Mouse (Mus musculus): Measurements from ENCODE around the gene Fam107b. TPM values are rescaled to one million over a fixed set of nuclear protein-coding genes. Genes with fewer than 3 reads are reported as not detected.

The Fam107b gene
- polyA plus RNA-seq, 1 experiment from 2014 or later = 43.9 TPM

GRCm38 (mm10) chr2:3621568-3621967 lies 51.3 kb downstream of the Fam107b start:
- Histone ChIP-seq H3K4me2 (replicated peaks) (no peak overlapping the region), H3K9me3 (no peaks in the 10 kb centered on the region), H3K36me3 (no peaks in the 10 kb centered on the region), H3K4me3 (no peak overlapping the region), H3K27ac (no peak overlapping the region), H3K4me1 (0 out of 2 replicates have a peak, but pooled peaks cover 7% of the 10 kb centered on the region), H3K9ac (no peak overlapping the region), H3K27me3 (no peaks in the 10 kb centered on the region)
- 84% methylated on average over 6 of the region's 6 CpGs for WGBS
- ATAC-seq (ENCODE audit: insufficient number of reproducible peaks, insufficient read depth, low FRiP score, low TSS enrichment) = no peak

GRCm38 (mm10) chr2:3622158-3622557 lies 51.9 kb downstream of the Fam107b start:
- Histone ChIP-seq H3K9ac (no peak overlapping the region), H3K4me1 (0 out of 2 replicates have a peak, but pooled peaks cover 7% of the 10 kb centered on the region), H3K4me2 (replicated peaks) (no peak overlapping the region), H3K36me3 (no peaks in the 10 kb centered on the region), H3K4me3 (no peak overlapping the region), H3K27ac (no peak overlapping the region), H3K27me3 (no peaks in the 10 kb centered on the region), H3K9me3 (no peaks in the 10 kb centered on the region)
- no peak for ATAC-seq (ENCODE audit: insufficient number of reproducible peaks, insufficient read depth, low FRiP score, low TSS enrichment)
- 92% methylated on average over 2 of the region's 2 CpGs for WGBS

GRCm38 (mm10) chr2:3623207-3623980 lies 53.1 kb downstream of the Fam107b start:
- no peak for ATAC-seq (ENCODE audit: insufficient number of reproducible peaks, insufficient read depth, low FRiP score, low TSS enrichment)
- Histone ChIP-seq H3K27ac (no peak overlapping the region), H3K9me3 (no peaks in the 10 kb centered on the region), H3K4me3 (no peak overlapping the region), H3K4me2 (replicated peaks) (no peak overlapping the region), H3K36me3 (no peaks in the 10 kb centered on the region), H3K9ac (no peak overlapping the region), H3K4me1 (no peaks in the 10 kb centered on the region), H3K27me3 (no peaks in the 10 kb centered on the region)
- 91% methylated on average over 7 of the region's 7 CpGs for WGBS

DNA sequence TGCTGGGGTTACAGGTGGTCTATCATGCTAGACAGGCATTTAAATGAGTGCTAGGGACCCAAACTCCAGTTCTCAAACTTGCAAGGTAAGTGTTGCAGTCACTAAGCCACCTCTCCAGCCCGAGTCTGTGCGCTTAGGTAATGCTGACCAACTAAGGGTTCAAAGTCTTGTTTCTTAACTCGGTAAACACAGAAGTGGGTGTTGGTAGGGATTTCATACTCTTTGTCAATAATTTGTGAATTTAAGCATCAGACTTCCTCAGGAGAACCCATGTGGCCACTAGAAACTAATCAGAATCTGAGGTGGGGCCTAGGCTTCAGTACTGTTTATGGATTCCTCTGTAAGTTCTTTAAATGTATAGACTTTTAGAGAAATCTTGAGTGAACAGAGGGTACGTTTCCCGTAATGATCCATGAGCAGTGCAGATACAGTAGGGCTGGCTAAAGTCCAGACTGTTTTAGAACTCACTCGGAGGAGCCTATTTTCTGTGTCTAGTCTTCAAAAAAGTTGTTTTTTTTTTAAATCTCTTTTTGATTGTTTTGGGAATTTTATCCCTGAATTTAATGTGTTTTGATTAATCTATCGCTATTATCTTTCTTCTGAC lies 53.8 kb downstream of the Fam107b start:
- Histone ChIP-seq H3K4me3 (no peak overlapping the region), H3K36me3 (no peaks in the 10 kb centered on the region), H3K9me3 (no peaks in the 10 kb centered on the region), H3K4me1 (no peaks in the 10 kb centered on the region), H3K27me3 (no peaks in the 10 kb centered on the region), H3K9ac (no peak overlapping the region), H3K27ac (no peak overlapping the region), H3K4me2 (replicated peaks) (no peak overlapping the region)
- no peak for ATAC-seq (ENCODE audit: insufficient number of reproducible peaks, insufficient read depth, low FRiP score, low TSS enrichment)
- WGBS = 93% methylated on average over 7 of the region's 7 CpGs

GRCm38 (mm10) chr2:3629096-3629495 lies 58.8 kb downstream of the Fam107b start:
- 0 out of 2 replicates have a peak, but pooled peaks cover 4% of the 10 kb centered on the region for H3K9me3 ChIP-seq
- no peaks in the 10 kb centered on the region for H3K36me3 ChIP-seq
- 85% methylated on average over 6 of the region's 6 CpGs for WGBS
- no peak overlapping the region for H3K27ac ChIP-seq
- H3K27me3 ChIP-seq = no peaks in the 10 kb centered on the region
- no peak overlapping the region for H3K9ac ChIP-seq
- no peak overlapping the region for H3K4me2 ChIP-seq (replicated peaks)
- no peak overlapping the region for H3K4me3 ChIP-seq
- H3K4me1 ChIP-seq = no peaks in the 10 kb centered on the region
- no peak for ATAC-seq (ENCODE audit: insufficient number of reproducible peaks, insufficient read depth, low FRiP score, low TSS enrichment)

- no peak for ATAC-seq (ENCODE audit: insufficient number of reproducible peaks, insufficient read depth, low FRiP score, low TSS enrichment)
- no peaks in the 10 kb centered on the region for H3K36me3 ChIP-seq
- 0 out of 2 replicates have a peak, but pooled peaks cover 4% of the 10 kb centered on the region for H3K9me3 ChIP-seq
- no peaks in the 10 kb centered on the region for H3K4me1 ChIP-seq
- H3K27ac ChIP-seq = no peak overlapping the region
- no peaks in the 10 kb centered on the region for H3K27me3 ChIP-seq
- H3K4me3 ChIP-seq = no peak overlapping the region
- H3K9ac ChIP-seq = no peak overlapping the region
- 83% methylated on average over 4 of the region's 5 CpGs for WGBS
- no peak overlapping the region for H3K4me2 ChIP-seq (replicated peaks)
Observed at GRCm38 (mm10) chr2:3629741-3630140, 59.5 kb downstream of the Fam107b start.

GRCm38 (mm10) chr2:3630769-3631477 lies 60.6 kb downstream of the Fam107b start:
- ATAC-seq (ENCODE audit: insufficient number of reproducible peaks, insufficient read depth, low FRiP score, low TSS enrichment) = no peak
- H3K36me3 ChIP-seq = no peaks in the 10 kb centered on the region

GRCm38 (mm10) chr2:3633137-3633536 lies 62.8 kb downstream of the Fam107b start:
- H3K9me3 ChIP-seq = 0 out of 2 replicates have a peak, but pooled peaks cover 4% of the 10 kb centered on the region
- H3K27me3 ChIP-seq = no peaks in the 10 kb centered on the region
- H3K4me2 ChIP-seq (replicated peaks) = no peak overlapping the region
- no peak overlapping the region for H3K27ac ChIP-seq
- no peak for ATAC-seq (ENCODE audit: insufficient number of reproducible peaks, insufficient read depth, low FRiP score, low TSS enrichment)
- no peaks in the 10 kb centered on the region for H3K4me1 ChIP-seq
- H3K9ac ChIP-seq = no peak overlapping the region
- H3K4me3 ChIP-seq = no peak overlapping the region
- no peaks in the 10 kb centered on the region for H3K36me3 ChIP-seq
- 85% methylated on average over 9 of the region's 9 CpGs for WGBS

More at GRCm38 (mm10) chr2:3630769-3631477, 60.6 kb downstream of the Fam107b start:
- H3K27ac ChIP-seq = no peak overlapping the region
- no peak overlapping the region for H3K4me2 ChIP-seq (replicated peaks)
- WGBS = 90% methylated on average over 5 of the region's 5 CpGs
- 0 out of 2 replicates have a peak, but pooled peaks cover 4% of the 10 kb centered on the region for H3K9me3 ChIP-seq
- H3K4me1 ChIP-seq = no peaks in the 10 kb centered on the region
- H3K9ac ChIP-seq = no peak overlapping the region
- H3K4me3 ChIP-seq = no peak overlapping the region
- H3K27me3 ChIP-seq = no peaks in the 10 kb centered on the region

DNA sequence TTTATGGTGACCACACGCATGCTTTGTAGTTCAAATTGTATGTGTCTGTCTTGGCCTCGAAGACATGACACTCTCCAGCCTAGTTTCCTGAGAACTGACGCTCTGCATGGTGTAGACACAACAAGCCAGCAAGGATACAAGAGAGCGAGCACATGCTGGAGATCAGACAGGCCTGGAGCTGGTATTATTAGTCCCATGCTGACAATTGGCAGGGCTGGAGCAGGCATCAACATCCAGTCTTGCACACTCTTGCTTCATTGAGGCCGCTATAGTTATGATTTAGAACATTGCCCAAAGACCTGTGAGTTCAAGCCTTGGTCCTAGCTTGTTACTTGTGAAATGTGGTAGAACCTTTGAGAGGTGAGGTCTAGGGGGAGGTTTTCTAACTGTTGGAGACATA lies 66.5 kb downstream of the Fam107b start:
- WGBS = 87% methylated on average over 5 of the region's 5 CpGs

DNA sequence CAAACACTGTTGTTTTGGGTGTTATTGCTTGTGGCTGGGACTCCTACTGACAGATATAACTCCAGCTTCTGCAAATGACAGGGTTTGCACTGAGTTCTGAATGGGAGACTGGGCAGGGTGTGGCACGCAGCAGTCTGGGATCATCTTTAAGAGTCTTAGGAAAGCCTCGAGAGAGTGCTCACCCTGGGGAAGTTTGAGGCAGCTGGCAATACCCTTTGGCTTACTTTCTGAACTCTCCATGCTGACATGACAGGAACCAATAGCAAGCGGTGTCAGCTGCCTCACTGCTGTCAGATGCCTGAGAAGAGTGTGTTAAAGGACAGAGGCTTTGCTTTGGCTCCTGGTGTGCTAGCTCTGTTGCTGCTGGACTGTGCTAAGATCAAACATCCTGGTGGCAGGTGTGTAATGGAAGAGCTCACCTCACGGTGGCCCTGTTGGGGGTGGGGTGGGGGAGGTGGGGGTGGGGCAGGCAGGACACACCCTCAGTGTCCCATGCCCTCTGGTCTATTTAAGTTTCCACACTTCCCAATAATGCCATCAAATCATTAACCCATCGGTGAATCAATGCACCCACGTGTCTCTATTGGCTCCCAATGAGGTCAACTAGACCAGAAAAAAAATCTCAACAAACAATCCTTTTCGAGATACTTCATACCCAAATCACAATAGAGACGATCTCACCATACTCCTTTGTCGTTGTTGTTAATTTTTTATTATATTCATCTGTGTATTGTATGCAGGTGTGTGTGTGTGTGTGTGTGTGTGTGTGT lies 70.9 kb downstream of the Fam107b start:
- Histone ChIP-seq H3K9ac (no peak overlapping the region), H3K27ac (no peak overlapping the region), H3K9me3 (no peaks in the 10 kb centered on the region), H3K27me3 (no peaks in the 10 kb centered on the region), H3K4me3 (no peak overlapping the region), H3K4me2 (replicated peaks) (no peak overlapping the region), H3K36me3 (no peaks in the 10 kb centered on the region), H3K4me1 (no peaks in the 10 kb centered on the region)
- WGBS = 80% methylated on average over 9 of the region's 9 CpGs
- no peak for ATAC-seq (ENCODE audit: insufficient number of reproducible peaks, insufficient read depth, low FRiP score, low TSS enrichment)

More for the DNA sequence above, 66.5 kb downstream of the Fam107b start:
- no peaks in the 10 kb centered on the region for H3K9me3 ChIP-seq
- no peak overlapping the region for H3K4me3 ChIP-seq
- no peaks in the 10 kb centered on the region for H3K27me3 ChIP-seq
- H3K36me3 ChIP-seq = no peaks in the 10 kb centered on the region
- ATAC-seq (ENCODE audit: insufficient number of reproducible peaks, insufficient read depth, low FRiP score, low TSS enrichment) = no peak
- no peaks in the 10 kb centered on the region for H3K4me1 ChIP-seq
- H3K27ac ChIP-seq = no peak overlapping the region
- H3K9ac ChIP-seq = no peak overlapping the region
- H3K4me2 ChIP-seq (replicated peaks) = no peak overlapping the region

- Histone ChIP-seq H3K36me3 (no peaks in the 10 kb centered on the region), H3K9me3 (no peaks in the 10 kb centered on the region), H3K27me3 (no peaks in the 10 kb centered on the region), H3K4me3 (no peak overlapping the region), H3K4me2 (replicated peaks) (no peak overlapping the region), H3K27ac (no peak overlapping the region), H3K9ac (no peak overlapping the region), H3K4me1 (no peaks in the 10 kb centered on the region)
- no peak for ATAC-seq (ENCODE audit: insufficient number of reproducible peaks, insufficient read depth, low FRiP score, low TSS enrichment)
Observed at GRCm38 (mm10) chr2:3642949-3643348, 72.7 kb downstream of the Fam107b start.

All from embryonic facial prominence, embryonic 12.5 days (tissue).